Comparison of ENCODE assay signal across 18 mouse cellular contexts in the genomic region with DNA sequence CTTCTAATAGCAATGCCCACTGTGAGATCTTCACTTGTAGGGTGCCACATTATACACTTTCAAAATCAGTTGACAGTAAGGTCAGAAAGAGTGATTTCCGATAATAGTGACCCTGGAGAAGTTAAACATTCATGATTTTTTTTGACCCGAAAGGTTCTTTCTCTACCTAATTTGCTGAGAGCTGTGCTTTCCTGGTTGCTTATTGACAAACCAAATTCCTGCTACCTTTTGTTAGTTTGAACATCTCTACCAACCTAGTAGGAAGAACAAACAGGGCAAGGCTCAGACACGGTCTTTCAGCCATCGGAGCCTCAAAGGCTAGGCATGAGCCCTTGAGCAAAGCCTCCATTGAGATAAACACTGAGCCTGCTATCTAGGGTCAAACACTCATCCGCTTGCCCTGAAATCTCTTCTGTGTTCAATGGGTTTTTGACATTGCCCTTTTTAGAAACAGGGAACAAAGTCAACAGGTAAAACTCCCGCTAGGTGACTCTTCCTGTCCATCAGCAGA.
"Had no signal": no experiment of that assay in that cellular context is flagged by ENCODE, and none has a peak within 500 bp of the region (broad histone marks: within the 10 kb centered on the region; RNA-seq: fewer than 3 reads in every experiment).

No protein-coding gene starts in this region.

- H3K9me3 ChIP-seq: hindbrain, embryonic 15.5 days; kidney, embryonic 15.5 days; limb, embryonic 13.5 days; midbrain, embryonic 10.5 days; neural tube, embryonic 15.5 days had no signal

- H3K4me3 ChIP-seq: hindbrain, embryonic 15.5 days; kidney, embryonic 15.5 days; limb, embryonic 13.5 days; midbrain, embryonic 10.5 days; myocyte; neural tube, embryonic 15.5 days had no signal

- DNase-seq: kidney, postnatal 25 days; layer of hippocampus, adult 9-11 months; left cerebral cortex, postnatal 4 days; lung, embryonic 14.5 days; lung, postnatal 10 days; lung, postnatal 4 days; midbrain, embryonic 14.5 days; right cerebral cortex, adult 18-20 months; right cerebral cortex, postnatal 25 days; thymus, adult 2 months; thymus, postnatal 25 days had no signal

- H3K9ac ChIP-seq: hindbrain, embryonic 15.5 days; kidney, embryonic 15.5 days; limb, embryonic 13.5 days; lung, embryonic 14.5 days; neural tube, embryonic 15.5 days had no signal

- H3K4me1 ChIP-seq: hindbrain, embryonic 15.5 days; kidney, embryonic 15.5 days; limb, embryonic 13.5 days; midbrain, embryonic 10.5 days had no signal

- ATAC-seq: intestine, embryonic 16.5 days had no signal

- H3K4me2 ChIP-seq: hindbrain, embryonic 15.5 days; kidney, embryonic 15.5 days; limb, embryonic 13.5 days; lung, embryonic 14.5 days; neural tube, embryonic 15.5 days had no signal

- H3K27ac ChIP-seq: hindbrain, embryonic 15.5 days; kidney, embryonic 15.5 days; limb, embryonic 13.5 days; midbrain, embryonic 10.5 days; neural tube, embryonic 15.5 days had no signal

- H3K36me3 ChIP-seq: hindbrain, embryonic 15.5 days had no signal

- H3K27me3 ChIP-seq: hindbrain, embryonic 15.5 days; kidney, embryonic 15.5 days; limb, embryonic 13.5 days; neural tube, embryonic 15.5 days had no signal
